Mouse (Mus musculus): ENCODE results near the gene Gpr141. TPM values are rescaled to one million over a fixed set of nuclear protein-coding genes. Genes with fewer than 3 reads are reported as not detected.

Gpr141 gene
- total RNA-seq, 2 experiments from 2014 or later: 0.16 TPM; not detected in 1

DNA sequence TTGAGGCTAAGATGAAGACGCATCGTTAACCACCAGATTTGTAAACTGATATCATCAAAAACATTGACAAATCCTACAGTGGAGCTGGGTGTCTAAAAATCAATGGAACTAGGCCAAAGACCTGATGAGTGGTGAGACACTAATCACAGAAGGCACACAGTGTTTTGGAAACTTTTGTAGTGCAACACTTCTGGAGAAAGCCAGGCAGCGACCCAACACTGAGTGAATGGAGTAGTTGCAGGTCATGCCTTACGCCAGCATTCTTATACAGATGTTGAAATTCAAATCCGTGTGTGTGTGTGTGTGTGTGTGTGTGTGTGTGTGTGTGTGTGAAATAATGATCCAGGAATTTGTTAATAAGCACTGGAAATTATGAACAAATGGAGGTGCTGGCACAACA, 79.5 kb downstream of the Gpr141 start:
- DNase-seq (ENCODE audit: low spot score): peak; percentile 9
- intact Hi-C loops (cut with DNase I): no loop called here

DNA sequence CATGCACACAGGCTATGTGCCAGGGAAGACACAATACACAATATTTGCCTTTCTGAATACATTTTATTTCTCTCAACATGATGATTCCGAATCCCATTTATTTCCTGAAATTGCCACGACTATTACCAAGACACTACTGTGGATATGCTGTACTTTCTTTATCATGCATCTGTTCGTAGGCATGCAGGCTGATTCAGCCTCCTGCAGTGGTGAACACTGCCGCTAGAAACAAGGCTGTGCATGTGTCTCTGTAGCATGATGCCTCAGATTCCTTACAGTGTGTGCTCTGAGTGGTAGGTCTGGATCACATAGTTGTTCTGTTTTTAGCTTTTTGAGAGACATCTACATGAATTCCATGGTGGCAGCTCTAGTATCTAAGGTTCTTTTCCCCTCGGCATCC, 89.5 kb downstream of the Gpr141 start:
- no peak for DNase-seq (ENCODE audit: low spot score)
- intact Hi-C loops (cut with DNase I): no loop called here

DNA sequence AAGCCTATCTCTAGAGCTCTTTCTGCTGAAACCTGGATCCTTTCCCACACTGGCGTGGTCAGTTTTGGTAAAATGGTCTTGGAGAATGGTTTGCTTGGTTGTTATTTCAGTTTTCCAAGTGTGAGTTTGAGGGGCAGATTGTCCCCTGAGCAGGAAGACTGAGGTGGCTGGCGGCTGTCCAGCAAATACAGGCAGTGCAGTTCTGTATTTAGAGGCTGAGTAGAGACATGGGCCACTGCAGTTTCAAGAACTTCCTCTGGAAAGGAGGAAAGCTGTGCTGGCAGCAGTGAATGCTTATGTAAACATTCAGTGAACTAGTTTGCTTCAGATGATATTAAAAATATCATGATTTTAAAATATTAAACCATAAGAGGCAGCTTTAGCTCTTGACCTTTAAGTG, 93.2 kb downstream of the Gpr141 start:
- intact Hi-C loops (cut with DNase I): no loop called here
- no peak for DNase-seq (ENCODE audit: low spot score)

DNA sequence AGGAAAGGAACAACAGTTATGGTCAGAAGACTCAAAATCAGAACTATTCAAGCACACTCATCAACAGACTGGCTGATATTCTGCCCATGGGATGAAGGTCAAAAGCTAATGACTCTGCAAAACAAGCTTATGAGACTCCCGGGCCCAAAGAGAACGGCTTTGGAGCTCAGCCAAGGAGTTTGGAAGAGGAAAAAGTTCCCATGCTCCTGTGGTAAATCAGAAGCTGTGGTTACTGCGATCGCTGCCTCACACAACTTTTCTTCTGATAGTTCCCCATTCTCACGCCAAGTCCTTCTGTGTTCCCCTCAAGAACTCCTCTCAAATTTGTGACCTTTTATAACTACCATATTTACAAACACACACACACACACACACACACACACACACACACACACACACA, 105.1 kb downstream of the Gpr141 start:
- intact Hi-C loops (cut with DNase I): no loop called here
- DNase-seq (ENCODE audit: low spot score): peak; percentile 3

- DNase-seq (ENCODE audit: low spot score): no peak
- intact Hi-C loops (cut with DNase I): no loop called here
These were observed 106.9 kb downstream of the Gpr141 start for GRCm38 (mm10) chr13:19717201-19717600.

GRCm38 (mm10) chr13:19703806-19704205, 120.3 kb downstream of the Gpr141 start:
- intact Hi-C loops (cut with DNase I): loop anchor here (5.0 kb wide), 1 partner anchor 63 kb away; no protein-coding TSS in a partner anchor
- no peak for DNase-seq (ENCODE audit: low spot score)

DNA sequence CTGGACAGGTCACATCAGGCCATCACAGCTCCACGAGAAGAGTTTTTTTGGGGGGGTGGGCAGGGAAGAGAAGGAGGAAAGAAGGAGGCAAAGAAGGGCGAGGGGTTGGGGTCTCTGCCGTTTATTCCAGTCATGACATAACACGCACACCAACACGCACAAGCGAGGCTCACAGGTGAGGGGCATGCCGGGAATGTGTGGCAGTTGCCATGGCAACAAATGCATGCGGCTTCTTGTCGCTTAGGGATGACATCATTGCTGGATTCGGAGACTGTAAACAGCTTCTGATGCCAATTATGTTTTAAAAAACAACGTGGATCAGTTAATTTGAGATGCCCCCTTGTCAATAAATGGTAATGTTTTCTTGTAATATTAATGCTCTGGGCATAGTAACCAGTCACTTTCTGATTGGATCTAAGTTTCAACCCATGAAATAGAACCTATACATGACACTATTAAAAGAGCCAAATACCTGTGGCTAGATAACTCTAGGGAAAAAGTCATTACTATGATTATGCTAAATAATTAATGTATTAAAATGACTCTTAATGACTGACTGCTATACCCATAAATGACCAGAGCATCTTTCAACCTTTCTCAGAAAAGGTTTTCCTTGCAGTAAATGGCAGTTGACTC, 122.5 kb downstream of the Gpr141 start:
- DNase-seq (ENCODE audit: low spot score): no peak
- intact Hi-C loops (cut with DNase I): loop anchor here (5.0 kb wide), 1 partner anchor 66 kb away; no protein-coding TSS in a partner anchor

DNA sequence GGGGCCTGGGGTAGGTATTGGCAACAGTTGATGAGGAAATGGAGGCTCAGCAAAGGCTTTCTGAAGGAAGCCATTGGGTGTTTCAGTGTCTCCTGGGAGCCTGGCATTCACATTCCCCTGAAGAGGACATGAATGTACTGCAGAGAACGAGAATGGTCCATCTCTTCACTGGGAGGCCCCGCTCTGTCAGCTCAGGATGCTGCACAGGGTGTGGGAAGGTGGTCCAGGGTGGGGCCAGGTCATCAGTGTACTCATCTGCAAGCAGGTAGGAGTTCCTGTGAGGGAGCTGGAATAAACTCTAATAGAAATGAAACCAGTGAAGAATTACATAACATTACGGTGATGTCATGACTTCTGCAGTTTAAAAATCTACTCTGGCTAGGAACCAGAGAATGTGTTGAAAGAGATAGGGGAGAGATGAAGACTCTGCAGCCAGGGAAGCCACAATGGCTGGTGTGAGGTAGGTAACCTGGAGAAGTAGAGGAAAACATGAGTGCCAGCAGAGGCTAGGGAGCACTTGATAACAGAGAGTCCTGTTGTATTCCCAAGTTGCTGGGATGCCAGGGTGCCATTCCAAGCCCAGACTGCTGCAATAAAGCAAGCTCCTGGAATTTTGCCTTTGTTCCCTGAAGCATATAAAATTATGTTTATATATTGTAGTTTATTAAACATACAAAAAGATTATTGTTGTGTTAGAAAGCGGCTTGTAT, 123.2 kb downstream of the Gpr141 start:
- intact Hi-C loops (cut with DNase I): loop anchor here (5.0 kb wide), 1 partner anchor 66 kb away; no protein-coding TSS in a partner anchor

More for the DNA sequence above, 123.2 kb downstream of the Gpr141 start:
- no peak for DNase-seq (ENCODE audit: low spot score)

Other genes with a start within 250 kb of the Gpr141 start
- gene Epdr1, start 204.3 kb downstream of the Gpr141 start, total RNA-seq (2021): 10 to 100 TPM; 13.7 to 17.9 TPM
- under 1 TPM in 1 of 2 experiments, not detected in 1; 0.31 TPM for gene Sfrp4, start 201.2 kb downstream of the Gpr141 start, total RNA-seq (2021)
- gene Nme8, start 126.5 kb downstream of the Gpr141 start, total RNA-seq (2021): not detected